Mouse (Mus musculus) left cerebral cortex, adult 6 months (tissue): Measurements from ENCODE around the gene Gm7682. TPM values are rescaled to one million over a fixed set of nuclear protein-coding genes. Genes with fewer than 3 reads are reported as not detected.

Experiments used
- long read RNA-seq, 2 experiments: library from polyadenylated mRNA; unstranded; transcript quantifications; one replicate each; pipeline ENCODE4 v2.0.0; 2019 to 2020
- polyA plus RNA-seq: library from polyadenylated mRNA; unstranded; fragments of <200 nt; fragmentation: Nextera tagmentation; gene quantifications from 2 replicates; pipeline ENCODE4 v1.2.3, GENCODE M21; 2021

The Gm7682 gene
- polyA plus RNA-seq = not detected in 2 replicates
- long read RNA-seq, experiment 1 = 0 reads
- long read RNA-seq, experiment 2 = 0 reads

DNA sequence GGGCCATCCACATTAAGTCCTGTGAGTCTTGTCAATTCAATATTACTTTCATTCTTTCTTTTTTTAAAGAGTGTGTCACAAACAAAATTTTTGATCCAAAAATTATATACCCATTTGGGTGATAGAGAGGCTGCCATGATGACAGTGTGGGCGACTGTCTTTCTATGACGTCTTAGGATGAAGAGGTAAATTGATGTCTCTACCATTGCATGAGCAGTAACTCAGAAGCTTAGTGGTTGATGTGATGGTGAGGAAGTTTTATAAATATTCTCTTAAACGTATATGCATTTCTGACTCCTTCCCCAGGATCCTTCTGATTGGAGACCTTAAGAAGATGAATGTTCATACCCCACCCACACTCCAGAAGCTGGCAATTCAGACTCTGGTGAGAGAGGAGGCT, at the start of gene Gm7682:
Gene Gm7682, plus strand, starts transcription at position 301 of the 400 bp plus-strand sequence.

Other genes with a start within 250 kb of the Gm7682 start
- gene Gm3106, start 227.8 kb upstream of the Gm7682 start, polyA plus RNA-seq = not detected in 2 replicates
- gene A430089I19Rik, start 139.0 kb upstream of the Gm7682 start, polyA plus RNA-seq = not detected in 2 replicates
- gene Gm6502, start 131.3 kb upstream of the Gm7682 start, polyA plus RNA-seq = not detected in 2 replicates
- not detected in 2 replicates for gene AA792892, start 106.0 kb upstream of the Gm7682 start, polyA plus RNA-seq
- gene Gm3139, start 80.5 kb downstream of the Gm7682 start, polyA plus RNA-seq = not detected in 2 replicates
- gene Gm3147, start 170.6 kb downstream of the Gm7682 start, polyA plus RNA-seq = not detected in 2 replicates
- not detected in 2 replicates for gene Gm6509, start 178.2 kb downstream of the Gm7682 start, polyA plus RNA-seq
- gene Gm6205, start 202.6 kb downstream of the Gm7682 start, polyA plus RNA-seq = not detected in 2 replicates